Mouse (Mus musculus): ENCODE data around the gene Hoxa4. TPM values are rescaled to one million over a fixed set of nuclear protein-coding genes. Genes with fewer than 3 reads are reported as not detected.

The Hoxa4 gene
- total and polyA plus RNA-seq, 3 experiments = 0.19 TPM; not detected in 2

DNA sequence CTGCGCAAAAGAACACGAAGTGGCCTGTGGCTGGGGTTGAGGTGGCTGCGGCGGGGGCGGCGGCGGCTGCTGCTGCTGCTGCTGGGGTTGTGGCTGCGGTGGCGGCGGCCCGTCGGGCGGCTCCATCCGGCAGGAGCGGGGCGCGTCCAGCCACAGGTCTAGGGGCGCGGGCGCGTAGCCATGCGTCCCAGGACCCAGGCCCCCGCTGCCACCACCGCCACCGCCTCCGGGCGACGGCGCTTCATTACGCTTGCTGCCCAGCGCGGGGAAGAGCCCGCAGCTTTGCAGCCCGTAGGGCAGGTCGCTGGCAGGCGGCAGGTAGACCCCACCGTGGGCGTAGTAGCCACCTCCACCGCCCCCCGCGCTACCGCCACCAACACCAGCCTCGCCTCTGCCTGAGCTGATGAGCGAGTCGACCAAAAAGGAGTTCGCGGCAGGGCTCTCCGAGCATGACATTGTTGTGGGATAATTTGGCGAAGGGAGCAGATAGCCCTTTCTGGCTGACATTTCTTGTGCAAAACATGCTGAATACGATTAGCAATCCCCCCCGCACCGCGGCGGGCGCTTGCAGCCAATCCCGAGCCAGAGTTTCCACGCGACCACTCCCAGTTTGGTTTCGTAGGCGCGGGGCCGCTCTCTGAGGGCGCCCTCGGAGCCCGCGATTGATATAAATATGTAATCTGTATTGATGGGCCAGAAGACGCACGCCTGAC is 43.0 kb upstream of the Hoxa4 start:
- in situ Hi-C loops (cut with MboI; ENCODE audit: low pct_ligation_motif_present, low pct_unique_long_range_greater_than_20kb, low sequenced_read_pairs) = no loop called here
- no peak overlapping the region for H3K27ac ChIP-seq (ENCODE audit: insufficient read depth, low read depth)
- no peak overlapping the region for H3K9ac ChIP-seq (ENCODE audit: insufficient read depth, low read depth)
- no peak for TF ChIP-seq USF2 (conservative IDR thresholded peaks at IDR 0.05; ENCODE audit: low read depth, low read length)
- TF ChIP-seq CTCF (conservative IDR thresholded peaks at IDR 0.05 in 1 of 2, IDR thresholded peaks at IDR 0.05 in 1 of 2; ENCODE audit: low read depth in 2 of 2, low read length in 2 of 2) = no peak
- TF ChIP-seq NRF1 (IDR thresholded peaks at IDR 0.05; ENCODE audit: low read depth, low read length) = no peak
- no peak for TF ChIP-seq ELF1 (IDR thresholded peaks at IDR 0.05; ENCODE audit: low read depth, low read length)
- TF ChIP-seq MXI1 (IDR thresholded peaks at IDR 0.05; ENCODE audit: low read depth, low read length) = no peak
- DNase-seq (ENCODE audit: extremely low read depth) = no peak
- no peaks in the 10 kb centered on the region for H3K79me2 ChIP-seq (replicated peaks; ENCODE audit: control insufficient read depth, extremely low read depth, insufficient read depth, poor library complexity, severe bottlenecking)
- peaks cover 0 to 3% of the 10 kb centered on the region in 2 experiments; a peak in 2 of 4 replicates for H3K4me1 ChIP-seq (ENCODE audit: control insufficient read depth in 1 of 2, insufficient read depth in 2 of 2)
- no peaks in the 10 kb centered on the region for H3K27me3 ChIP-seq (replicated peaks)
- no peak overlapping the region for H3K4me2 ChIP-seq (ENCODE audit: insufficient read depth, low read depth, poor library complexity, severe bottlenecking)
- dilution Hi-C loops (cut with MboI; ENCODE audit: extremely low pct_ligation_motif_present, extremely low pct_unique_long_range_greater_than_20kb, low sequenced_read_pairs) = no loop called here
- H3K9me3 ChIP-seq (replicated peaks; ENCODE audit: low read length) = peaks cover 51% of the 10 kb centered on the region
- peaks cover 11 to 67% of the 10 kb centered on the region in 2 experiments for H3K36me3 ChIP-seq (replicated peaks in 1 of 2; ENCODE audit: control insufficient read depth in 1 of 2, insufficient read depth in 1 of 2, low read length in 1 of 2)
- H3K4me3 ChIP-seq (replicated peaks in 1 of 3; ENCODE audit: low read depth in 2 of 3, low read length in 2 of 3, poor library complexity in 1 of 3) = no peak overlapping the region

DNA sequence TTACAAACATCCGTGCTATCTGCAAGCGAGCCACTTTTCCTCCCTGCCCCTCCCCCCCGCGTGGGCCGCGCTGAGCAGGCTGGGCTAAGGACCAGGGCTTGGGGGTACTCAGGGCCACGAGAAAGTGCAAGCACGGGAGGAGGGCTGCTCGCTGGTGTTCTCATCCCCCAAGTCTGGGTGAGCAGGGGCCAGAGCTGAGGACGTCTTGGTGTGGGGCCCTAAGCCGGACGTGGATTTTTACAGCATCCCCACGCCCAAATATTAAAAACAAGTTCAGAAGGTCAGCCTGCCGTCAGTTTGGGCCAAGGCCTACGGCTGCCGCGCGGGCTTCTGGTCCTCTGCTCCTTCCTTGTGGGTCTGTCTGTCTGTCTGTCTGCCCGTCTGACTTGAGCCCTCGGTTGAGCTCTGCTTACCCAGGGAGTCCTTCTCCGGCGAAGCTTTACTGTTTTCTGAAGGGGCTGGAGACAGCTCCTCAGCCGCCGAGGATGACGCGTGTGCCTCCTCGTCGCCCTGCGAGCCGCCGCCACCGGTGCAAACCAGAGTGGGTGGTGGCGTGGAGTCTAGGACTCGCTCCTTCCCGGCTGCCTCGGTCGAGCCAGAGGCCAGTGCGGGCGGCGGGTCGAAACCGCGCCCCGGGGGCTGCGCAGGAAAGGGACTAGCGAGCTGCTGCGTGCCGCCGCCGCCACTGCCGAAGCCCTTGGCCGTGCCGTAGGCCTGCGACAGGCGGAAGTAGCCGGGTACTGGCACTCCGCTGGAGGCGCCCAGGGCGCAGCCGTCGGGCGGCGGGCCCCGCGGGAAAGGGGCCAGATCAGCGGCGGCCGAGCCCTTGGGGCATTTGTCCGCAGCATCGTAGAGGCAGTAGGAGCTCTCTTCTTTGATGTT is 42.2 kb upstream of the Hoxa4 start:
- no peak for DNase-seq (ENCODE audit: extremely low read depth)
- no peak overlapping the region for H3K4me3 ChIP-seq (replicated peaks in 1 of 3; ENCODE audit: low read depth in 2 of 3, low read length in 2 of 3, poor library complexity in 1 of 3)
- no peaks in the 10 kb centered on the region for H3K27me3 ChIP-seq (replicated peaks)
- H3K4me2 ChIP-seq (ENCODE audit: insufficient read depth, low read depth, poor library complexity, severe bottlenecking) = no peak overlapping the region
- H3K36me3 ChIP-seq (replicated peaks in 1 of 2; ENCODE audit: control insufficient read depth in 1 of 2, insufficient read depth in 1 of 2, low read length in 1 of 2) = peaks cover 11 to 74% of the 10 kb centered on the region in 2 experiments
- no peaks in the 10 kb centered on the region for H3K79me2 ChIP-seq (replicated peaks; ENCODE audit: control insufficient read depth, extremely low read depth, insufficient read depth, poor library complexity, severe bottlenecking)
- H3K4me1 ChIP-seq (ENCODE audit: control insufficient read depth in 1 of 2, insufficient read depth in 2 of 2) = no peaks in the 10 kb centered on the region
- in situ Hi-C loops (cut with MboI; ENCODE audit: low pct_ligation_motif_present, low pct_unique_long_range_greater_than_20kb, low sequenced_read_pairs) = no loop called here
- no peak overlapping the region for H3K27ac ChIP-seq (ENCODE audit: insufficient read depth, low read depth)
- dilution Hi-C loops (cut with MboI; ENCODE audit: extremely low pct_ligation_motif_present, extremely low pct_unique_long_range_greater_than_20kb, low sequenced_read_pairs) = no loop called here
- peaks cover 58% of the 10 kb centered on the region for H3K9me3 ChIP-seq (replicated peaks; ENCODE audit: low read length)
- no peak overlapping the region for H3K9ac ChIP-seq (ENCODE audit: insufficient read depth, low read depth)
- TF ChIP-seq HCFC1 (IDR thresholded peaks at IDR 0.05; ENCODE audit: low read depth, low read length) = no peak
- TF ChIP-seq PAX5 (IDR thresholded peaks at IDR 0.05; ENCODE audit: low read length) = no peak
- no peak for TF ChIP-seq ETS1 (conservative IDR thresholded peaks at IDR 0.05; ENCODE audit: low read depth, low read length)
- TF ChIP-seq SIN3A (IDR thresholded peaks at IDR 0.05; ENCODE audit: low read length) = no peak
- no peak for TF ChIP-seq IRF4 (IDR thresholded peaks at IDR 0.05; ENCODE audit: low read depth, low read length)
- no peak for TF ChIP-seq TBP (conservative IDR thresholded peaks at IDR 0.05; ENCODE audit: low read depth, low read length)
- no peak for TF ChIP-seq CHD2 (IDR thresholded peaks at IDR 0.05; ENCODE audit: low read length)
- TF ChIP-seq MEF2A (IDR thresholded peaks at IDR 0.05; ENCODE audit: borderline replicate concordance, low read depth, low read length) = no peak
- TF ChIP-seq ZKSCAN1 (IDR thresholded peaks at IDR 0.05; ENCODE audit: borderline replicate concordance, low read depth, low read length) = no peak
- TF ChIP-seq KAT2A (IDR thresholded peaks at IDR 0.05; ENCODE audit: insufficient replicate concordance, low read length) = no peak
- TF ChIP-seq USF1 (IDR thresholded peaks at IDR 0.05; ENCODE audit: low read depth, low read length) = no peak
- TF ChIP-seq RCOR1 (conservative IDR thresholded peaks at IDR 0.05; ENCODE audit: low read depth, low read length) = no peak
- TF ChIP-seq CHD1 (IDR thresholded peaks at IDR 0.05; ENCODE audit: low read depth, low read length) = no peak
- no peak for TF ChIP-seq MYC (IDR thresholded peaks at IDR 0.05; ENCODE audit: low read depth, low read length)
- no peak for TF ChIP-seq MAX (IDR thresholded peaks at IDR 0.05; ENCODE audit: low read length)
- TF ChIP-seq ZMIZ1 (IDR thresholded peaks at IDR 0.05; ENCODE audit: low read depth, low read length) = no peak
- TF ChIP-seq MAFK (IDR thresholded peaks at IDR 0.05; ENCODE audit: insufficient replicate concordance, low read length) = no peak
- TF ChIP-seq MAZ (IDR thresholded peaks at IDR 0.05; ENCODE audit: low read depth, low read length) = no peak

Data from CH12.LX (cell line).